Mouse (Mus musculus) C2C12 (cell line): ENCODE measurements at regions not wholly inside any gene's neighbourhood (a gene's known extent, or its start where the extent isn't known, plus 50 kb on each side); places are given as distances from the start of the nearest gene placed in this dataset.

ENCODE experiments used
- H3K27me3 ChIP-seq: one replicate; pipeline ENCODE4 v1.6.1; 2011; ENCODE audit not compliant: control insufficient read depth, insufficient read depth, insufficient read length
- H3K36me3 ChIP-seq: one replicate; pipeline ENCODE4 v1.6.1; 2011; ENCODE audit not compliant: control insufficient read depth, insufficient read depth
- H3K4me3 ChIP-seq: one replicate; pipeline ENCODE4 v1.5.1; 2011; ENCODE audit warnings: mild to moderate bottlenecking, control low read depth; ENCODE audit not compliant: poor library complexity, insufficient read depth, severe bottlenecking
- H3K79me2 ChIP-seq: one replicate; pipeline ENCODE4 v1.6.1; 2011; ENCODE audit not compliant: control insufficient read depth, insufficient read depth
- H3K79me3 ChIP-seq: one replicate; pipeline ENCODE4 v1.6.1; 2011; ENCODE audit warnings: low read depth, control low read depth
- H3ac ChIP-seq: one replicate; pipeline ENCODE3; 2011; ENCODE audit warnings: low read depth; ENCODE audit not compliant: control insufficient read depth, insufficient read length
- CEBPB ChIP-seq: IDR thresholded peaks from one replicate; pipeline ENCODE4 v1.6.1; 2011; ENCODE audit warnings: low read depth, mild to moderate bottlenecking, control low read depth, moderate library complexity
- CTCF ChIP-seq: IDR thresholded peaks from one replicate; pipeline ENCODE4 v1.5.1; 2011; ENCODE audit not compliant: control insufficient read depth, insufficient read depth, insufficient read length
- FOSL1 ChIP-seq: IDR thresholded peaks from one replicate; pipeline ENCODE4 v1.8.0; 2011; ENCODE audit warnings: mild to moderate bottlenecking, low read length; ENCODE audit not compliant: poor library complexity, insufficient read depth, severe bottlenecking
- MAX ChIP-seq: IDR thresholded peaks from one replicate; pipeline ENCODE4 v1.6.1; 2011; ENCODE audit warnings: mild to moderate bottlenecking, control low read depth
- MYOD1 ChIP-seq: IDR thresholded peaks from one replicate; pipeline ENCODE4 v1.6.1; 2011; ENCODE audit warnings: low read depth; ENCODE audit not compliant: control insufficient read depth, insufficient read length
- MYOG ChIP-seq: IDR thresholded peaks from one replicate; pipeline ENCODE4 v1.6.1; 2011; ENCODE audit not compliant: control insufficient read depth, insufficient read length; ENCODE audit errors: extremely low read depth
- USF1 ChIP-seq: IDR thresholded peaks from one replicate; pipeline ENCODE4 v1.6.1; 2011; ENCODE audit warnings: low read depth, mild to moderate bottlenecking, control low read depth, moderate library complexity

GRCm38 (mm10) chr16:39159725-39160124, 267.3 kb downstream of the Igsf11 start:
- Histone ChIP-seq H3ac (no peak overlapping the region), H3K79me2 (no peaks in the 10 kb centered on the region), H3K27me3 (no peaks in the 10 kb centered on the region), H3K79me3 (no peaks in the 10 kb centered on the region), H3K36me3 (no peaks in the 10 kb centered on the region), H3K4me3 (no peak overlapping the region)
- TF ChIP-seq CEBPB (no peak), MAX (no peak), MYOD1 (no peak), FOSL1 (no peak), USF1 (no peak), MYOG (no peak)

GRCm38 (mm10) chr16:39162684-39163083, 270.2 kb downstream of the Igsf11 start:
- Histone ChIP-seq H3K27me3 (no peaks in the 10 kb centered on the region), H3K79me2 (no peaks in the 10 kb centered on the region)
- TF ChIP-seq USF1 (no peak), CEBPB (no peak), MYOG (no peak), CTCF (no peak), FOSL1 (no peak), MYOD1 (no peak), MAX (no peak)

GRCm38 (mm10) chr16:39191861-39192260, 299.4 kb downstream of the Igsf11 start:
- Histone ChIP-seq H3K36me3 (no peaks in the 10 kb centered on the region), H3K79me2 (no peaks in the 10 kb centered on the region), H3K27me3 (no peaks in the 10 kb centered on the region), H3K4me3 (no peak overlapping the region), H3ac (no peak overlapping the region), H3K79me3 (no peaks in the 10 kb centered on the region)
- TF ChIP-seq USF1 (no peak), CEBPB (no peak), MYOD1 (no peak)

More at GRCm38 (mm10) chr16:39162684-39163083, 270.2 kb downstream of the Igsf11 start:
- Histone ChIP-seq H3K4me3 (no peak overlapping the region), H3K36me3 (no peaks in the 10 kb centered on the region), H3K79me3 (no peaks in the 10 kb centered on the region), H3ac (no peak overlapping the region)

GRCm38 (mm10) chr16:39195431-39195830, 303.0 kb downstream of the Igsf11 start:
- TF ChIP-seq FOSL1 (no peak), CEBPB (no peak), MAX (no peak), CTCF (no peak), MYOD1 (no peak), MYOG (no peak)
- H3K79me3 ChIP-seq: no peaks in the 10 kb centered on the region
- H3K36me3 ChIP-seq: no peaks in the 10 kb centered on the region
- no peaks in the 10 kb centered on the region for H3K79me2 ChIP-seq
- H3K4me3 ChIP-seq: no peak overlapping the region
- no peak overlapping the region for H3ac ChIP-seq
- H3K27me3 ChIP-seq: no peaks in the 10 kb centered on the region

GRCm38 (mm10) chr16:39196896-39197295, 304.4 kb downstream of the Igsf11 start:
- no peaks in the 10 kb centered on the region for H3K79me3 ChIP-seq
- no peaks in the 10 kb centered on the region for H3K27me3 ChIP-seq
- no peaks in the 10 kb centered on the region for H3K36me3 ChIP-seq
- no peaks in the 10 kb centered on the region for H3K79me2 ChIP-seq
- TF ChIP-seq CEBPB (no peak), CTCF (no peak), MYOD1 (no peak), MYOG (no peak), MAX (no peak), USF1 (no peak), FOSL1 (no peak)
- no peak overlapping the region for H3ac ChIP-seq
- H3K4me3 ChIP-seq: no peak overlapping the region

- Histone ChIP-seq H3K4me3 (no peak overlapping the region), H3K79me3 (no peaks in the 10 kb centered on the region), H3K79me2 (no peaks in the 10 kb centered on the region), H3K36me3 (no peaks in the 10 kb centered on the region), H3ac (no peak overlapping the region), H3K27me3 (no peaks in the 10 kb centered on the region)
- TF ChIP-seq MYOG (no peak), FOSL1 (no peak), MYOD1 (no peak), CTCF (no peak), CEBPB (no peak), USF1 (no peak), MAX (no peak)
These were observed 331.1 kb downstream of the Igsf11 start for GRCm38 (mm10) chr16:39223551-39223950.
